Mouse (Mus musculus) stomach, postnatal 0 days (tissue): ENCODE results near the gene Rassf6.

ENCODE experiments used
- CTCF ChIP-seq: IDR thresholded peaks from 2 replicates; pipeline ENCODE4 v1.5.1; 2016; ENCODE audit warnings: antibody characterized with exemption, low read depth, mild to moderate bottlenecking, moderate library complexity
- EP300 ChIP-seq: optimal IDR thresholded peaks from 2 replicates; pipeline ENCODE3; 2016; ENCODE audit warnings: antibody characterized with exemption

DNA sequence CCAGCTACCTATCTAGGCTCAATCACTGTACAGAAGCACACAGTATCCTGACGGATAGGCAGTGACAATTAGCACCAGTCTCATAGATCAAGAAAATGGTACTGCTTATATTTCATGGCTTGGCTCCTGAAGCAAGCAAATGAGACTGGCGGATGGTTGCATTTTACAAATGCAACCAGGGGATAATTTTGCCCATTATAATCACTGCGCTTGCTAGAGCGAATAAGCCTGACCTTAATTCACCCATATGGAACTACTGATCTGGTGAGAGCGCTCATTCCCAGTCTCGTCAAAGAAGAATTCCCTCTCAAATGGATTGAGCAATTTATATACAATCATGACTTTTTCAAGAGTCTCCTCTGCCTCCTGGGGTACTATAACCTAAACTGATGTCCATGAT, 16.2 kb upstream of the Rassf6 start:
- TF ChIP-seq CTCF (no peak), EP300 (no peak)
